Mouse (Mus musculus) liver, embryonic 14.5 days (tissue): Measurements from ENCODE around the gene Atg16l2.

Source experiments
- CTCF ChIP-seq: IDR thresholded peaks from 2 replicates; pipeline ENCODE4 v1.5.1; 2016; ENCODE audit warnings: antibody characterized with exemption, low read depth, control low read depth
- EP300 ChIP-seq: IDR thresholded peaks from 2 replicates; pipeline ENCODE4 v1.6.1; 2016; ENCODE audit warnings: antibody characterized with exemption, low read depth

GRCm38 (mm10) chr7:101346991-101347390 lies 44.9 kb upstream of the Atg16l2 start:
- TF ChIP-seq CTCF, result no peak
- no peak for TF ChIP-seq EP300
